Mouse (Mus musculus): ENCODE data around the gene Csrp3.

The Csrp3 gene

GRCm38 (mm10) chr7:48864671-48865458 is 17.0 kb upstream of the Csrp3 start:
- no peak for DNase-seq

DNA sequence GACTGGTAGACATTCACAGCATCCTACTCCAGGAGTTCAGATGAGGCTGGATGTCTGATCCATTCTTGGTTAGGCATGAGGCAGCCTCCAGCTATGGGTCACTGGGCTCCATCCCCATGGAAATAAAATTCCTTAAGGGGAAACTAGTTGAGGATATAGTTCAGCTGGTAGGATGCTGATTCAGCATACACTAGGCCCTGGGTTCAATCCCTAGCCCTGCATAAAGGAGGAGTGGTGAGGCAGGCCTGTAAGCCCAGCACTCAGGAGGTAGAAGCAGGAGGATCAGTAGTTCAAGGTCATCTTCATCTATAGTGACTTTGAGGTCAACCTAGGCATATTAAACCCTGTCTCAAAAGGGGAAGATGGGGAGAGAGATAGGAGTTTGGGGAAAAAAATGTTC is 16.4 kb upstream of the Csrp3 start:
- DNase-seq: no peak

GRCm38 (mm10) chr7:48861796-48862195 is 14.0 kb upstream of the Csrp3 start:
- no peak for DNase-seq

GRCm38 (mm10) chr7:48860948-48861347 is 13.1 kb upstream of the Csrp3 start:
- no peak for DNase-seq

- DNase-seq: no peak
Measured at GRCm38 (mm10) chr7:48859362-48859761, 11.5 kb upstream of the Csrp3 start.

GRCm38 (mm10) chr7:48858257-48858656 is 10.4 kb upstream of the Csrp3 start:
- DNase-seq: no peak

DNA sequence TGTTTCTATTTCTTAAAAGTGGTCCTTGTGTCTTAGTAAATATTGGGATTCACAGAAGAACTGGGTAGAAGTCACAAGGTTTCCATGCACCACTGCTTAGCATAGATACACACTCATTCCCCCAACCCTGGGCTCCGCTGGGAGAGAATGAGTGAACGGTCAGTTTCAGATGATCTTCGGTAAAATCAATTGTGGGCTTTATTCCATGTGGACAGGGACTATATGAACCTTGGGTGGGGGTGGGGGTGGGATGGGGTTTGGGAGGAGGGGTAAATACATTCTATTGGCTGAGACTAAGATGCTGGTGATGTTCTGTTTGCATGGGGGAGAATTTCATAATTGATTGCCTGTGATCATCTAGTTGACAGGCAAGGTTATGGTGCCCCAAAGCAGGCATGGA is 7.6 kb upstream of the Csrp3 start:
- DNase-seq: no peak

- no peak for DNase-seq
Measured at GRCm38 (mm10) chr7:48853496-48853895, 5.7 kb upstream of the Csrp3 start.

- DNase-seq: no peak
Measured at GRCm38 (mm10) chr7:48851529-48852104, 3.8 kb upstream of the Csrp3 start.

DNA sequence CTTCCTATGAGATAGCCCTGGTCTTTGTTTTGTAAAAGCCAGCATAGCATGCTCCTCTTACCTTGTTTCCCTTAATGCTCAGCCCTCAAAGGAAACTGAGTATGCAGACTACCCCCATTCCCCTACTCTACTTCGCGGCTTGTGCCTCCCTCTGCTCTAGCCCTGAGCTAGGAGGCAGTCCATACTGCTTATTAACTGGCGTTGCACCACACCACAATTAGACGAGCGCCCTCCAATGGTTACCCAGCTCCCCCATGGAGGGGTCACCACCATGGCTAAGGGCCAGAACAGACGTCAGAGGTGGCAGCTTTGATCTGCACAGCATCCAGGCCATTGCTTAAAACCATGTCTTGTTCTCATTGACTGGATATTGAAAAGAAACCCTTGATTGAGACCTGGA is 1.1 kb downstream of the Csrp3 start:
- DNase-seq: peak in 1 of 2 experiments; percentile 21

DNA sequence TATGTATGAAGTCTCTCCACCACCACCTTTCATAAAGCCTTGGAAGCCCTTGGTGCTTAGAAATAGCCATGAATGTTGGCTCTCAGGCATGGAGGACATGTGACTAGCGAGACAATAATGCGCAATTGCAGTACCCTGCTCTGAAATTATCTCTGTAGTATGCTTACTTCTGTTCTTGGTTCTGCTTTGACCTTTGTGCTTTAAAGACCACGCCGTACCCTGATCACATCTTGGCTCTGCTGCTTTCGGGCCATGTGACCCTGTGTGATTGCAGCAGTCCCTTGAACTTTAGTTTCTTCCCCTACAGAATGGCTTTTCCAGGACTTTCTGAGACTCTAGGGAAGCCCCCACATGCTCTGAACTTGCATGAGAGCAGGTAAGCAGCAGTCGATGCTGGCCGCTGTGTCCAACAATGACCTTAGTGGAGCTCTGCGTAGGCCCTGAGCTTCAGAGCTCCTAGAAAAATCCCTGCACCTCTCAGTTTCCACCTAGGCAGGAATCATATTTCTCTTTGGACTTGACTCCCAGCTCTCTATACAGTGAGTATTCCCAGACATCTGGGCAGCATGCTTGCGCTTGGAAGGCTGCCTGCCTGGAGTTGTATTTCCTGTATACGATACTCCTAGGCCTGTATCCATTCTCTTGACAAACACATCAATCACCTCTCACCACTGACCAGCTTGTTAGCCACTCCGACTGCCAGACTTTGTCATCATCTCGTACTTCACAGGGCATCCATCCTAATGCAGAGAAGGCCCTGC is 2.4 kb downstream of the Csrp3 start:
- DNase-seq: no peak

GRCm38 (mm10) chr7:48843541-48843940 is 4.3 kb downstream of the Csrp3 start:
- DNase-seq: no peak

DNA sequence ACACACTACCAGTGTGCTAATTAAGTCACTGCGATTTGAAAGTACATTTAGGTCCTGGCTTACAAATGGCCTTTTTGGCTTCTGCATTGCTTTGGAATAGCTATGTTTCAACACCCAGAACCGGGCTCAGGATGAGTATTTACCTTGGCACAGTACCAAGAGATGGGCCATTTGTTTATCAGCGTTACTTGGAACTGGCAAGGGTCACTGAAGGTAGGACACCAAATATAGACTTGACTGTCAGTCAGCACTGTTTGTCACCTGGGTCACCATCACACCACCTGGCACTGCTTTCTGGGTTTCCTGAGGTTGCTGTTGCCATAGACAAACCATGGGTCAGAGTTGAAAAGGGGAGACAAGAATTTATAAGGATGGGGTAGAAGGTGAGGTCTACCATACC is 5.5 kb downstream of the Csrp3 start:
- DNase-seq: peak in 1 of 2 experiments; percentile 34

DNA sequence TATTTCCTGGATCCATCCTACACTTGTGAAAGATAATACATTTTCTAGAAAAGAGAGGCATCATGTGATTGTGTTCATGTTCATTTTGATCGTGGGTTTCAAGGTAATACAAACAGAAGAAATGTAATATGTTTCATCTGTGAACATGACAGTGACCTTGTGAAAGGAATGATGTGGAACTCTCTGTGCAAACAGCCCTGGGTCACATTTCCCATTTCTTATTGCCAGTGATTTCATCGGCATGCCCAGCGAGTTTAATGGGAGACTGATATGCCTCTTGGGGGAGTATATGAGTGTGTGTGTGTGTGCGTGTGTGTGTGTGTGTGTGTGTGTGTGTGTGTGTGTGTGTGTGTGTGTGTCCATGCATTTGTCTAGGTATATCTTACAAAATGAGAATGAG is 6.3 kb downstream of the Csrp3 start:
- DNase-seq: no peak

DNA sequence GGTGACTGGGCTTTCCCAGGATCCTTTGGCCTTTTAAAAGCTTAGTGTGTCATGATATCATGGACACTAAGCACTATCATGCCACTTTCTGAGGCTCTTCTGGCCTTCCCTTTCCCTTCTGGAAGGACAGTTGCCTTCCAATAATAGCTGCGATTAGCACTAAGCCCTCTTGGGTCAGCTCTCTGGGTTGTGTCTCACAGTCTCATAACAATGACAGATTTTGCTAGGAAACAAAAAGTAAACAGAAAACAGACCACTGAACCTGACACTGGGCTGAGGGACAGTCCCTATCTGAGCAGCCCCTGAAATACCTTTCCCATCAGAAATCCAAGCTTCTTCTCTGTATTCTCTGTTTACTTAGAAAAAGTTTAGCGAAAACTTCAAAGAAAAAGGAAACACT is 7.3 kb downstream of the Csrp3 start:
- DNase-seq: no peak

- DNase-seq: no peak
Measured at GRCm38 (mm10) chr7:48838434-48838833, 9.4 kb downstream of the Csrp3 start.

DNA sequence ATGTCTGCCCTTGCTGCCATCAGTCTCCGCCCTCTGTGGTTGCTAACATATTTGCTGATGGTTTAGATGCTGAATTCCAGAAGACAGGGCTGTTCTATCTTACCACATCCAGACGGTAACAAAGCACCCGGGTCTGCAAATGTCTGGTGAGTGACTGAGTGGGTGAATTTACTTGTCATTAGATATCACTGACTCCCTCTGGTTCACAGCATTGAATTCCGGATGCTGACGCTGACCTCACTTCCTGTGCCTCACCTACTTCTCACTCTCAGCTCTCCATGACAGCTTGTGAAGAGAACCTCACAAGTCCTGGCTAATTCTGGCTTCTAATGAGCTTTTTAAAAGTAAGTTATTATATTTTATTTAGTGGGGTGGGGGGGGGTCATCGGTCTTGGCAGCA is 10.9 kb downstream of the Csrp3 start:
- no peak for DNase-seq

DNA sequence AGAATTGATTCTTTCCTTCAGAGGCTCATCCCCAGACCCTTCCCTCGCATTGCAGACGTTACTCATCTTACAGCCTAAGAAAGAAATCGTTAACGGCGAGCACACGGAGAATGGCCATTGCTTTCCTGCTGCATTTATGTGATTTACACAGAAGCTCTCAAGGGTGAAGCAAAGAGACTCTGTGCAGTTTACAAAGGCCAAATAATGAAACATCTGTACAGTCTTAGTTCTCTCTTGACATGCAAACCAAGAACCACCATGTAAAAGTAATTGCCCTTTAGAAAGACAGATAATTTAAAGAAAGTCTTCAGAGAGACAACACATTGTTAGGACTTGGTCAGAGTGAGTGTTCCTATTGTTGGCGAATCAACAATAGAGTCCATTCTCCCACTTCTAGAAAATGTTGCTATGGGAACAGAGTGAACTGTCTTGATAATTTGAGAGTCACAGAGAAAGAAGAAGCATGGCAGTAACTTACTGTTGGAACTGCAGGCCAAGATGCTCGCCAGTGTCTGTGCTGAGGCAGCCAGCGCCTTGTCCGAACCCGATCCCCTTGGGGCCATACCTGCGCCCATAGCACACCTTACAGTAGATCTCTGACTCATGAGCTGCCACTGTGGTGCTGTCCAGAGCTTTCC is 12.7 kb downstream of the Csrp3 start:
- no peak for DNase-seq

DNA sequence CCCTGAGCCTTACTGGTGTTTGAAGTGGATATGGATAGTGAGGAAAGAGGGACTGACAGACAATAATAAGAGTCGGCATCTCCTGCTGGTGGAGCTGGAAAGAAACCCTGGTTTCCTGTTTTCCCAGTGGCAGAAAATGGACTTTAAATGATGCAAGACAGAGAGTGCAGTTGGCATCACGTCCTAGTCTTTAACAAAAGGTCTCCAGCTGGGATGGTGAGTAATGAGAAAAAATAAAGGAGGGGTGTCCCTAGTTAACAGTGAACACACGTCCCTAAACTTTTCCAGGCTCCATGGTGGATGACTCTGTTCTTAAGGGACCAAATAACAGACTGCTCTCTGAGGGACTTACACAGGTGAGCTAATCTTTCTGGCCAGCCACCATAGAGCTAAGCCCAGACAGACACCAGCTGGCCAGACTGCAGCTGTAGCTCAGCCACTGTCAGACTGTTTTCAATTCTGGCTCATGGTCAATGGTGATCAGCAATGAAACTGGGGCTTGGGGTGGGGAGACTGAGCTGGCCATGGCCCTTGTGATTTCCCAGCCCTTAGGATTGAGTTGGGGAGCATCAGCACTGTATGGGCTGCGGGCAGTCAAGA is 13.4 kb downstream of the Csrp3 start:
- DNase-seq: no peak

DNA sequence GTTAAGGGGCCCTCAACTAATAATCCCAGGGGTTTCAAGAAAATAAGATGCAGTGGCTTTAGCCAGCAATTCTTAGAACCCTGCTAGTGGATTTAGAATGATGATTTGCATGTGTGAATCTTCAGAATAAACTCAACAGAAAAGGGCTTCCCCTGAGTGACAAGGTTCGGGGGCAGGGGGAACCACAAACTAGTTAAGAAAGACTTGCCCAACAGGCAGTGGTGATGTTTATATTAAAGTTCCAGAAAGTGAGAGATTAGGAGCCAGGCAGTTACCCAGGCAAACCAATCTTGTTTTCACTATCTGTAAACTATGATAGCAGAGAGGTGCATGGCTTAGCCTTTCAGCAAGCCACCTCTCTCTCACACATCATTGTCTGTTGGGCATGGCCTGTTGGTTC is 15.1 kb downstream of the Csrp3 start:
- DNase-seq: no peak

DNA sequence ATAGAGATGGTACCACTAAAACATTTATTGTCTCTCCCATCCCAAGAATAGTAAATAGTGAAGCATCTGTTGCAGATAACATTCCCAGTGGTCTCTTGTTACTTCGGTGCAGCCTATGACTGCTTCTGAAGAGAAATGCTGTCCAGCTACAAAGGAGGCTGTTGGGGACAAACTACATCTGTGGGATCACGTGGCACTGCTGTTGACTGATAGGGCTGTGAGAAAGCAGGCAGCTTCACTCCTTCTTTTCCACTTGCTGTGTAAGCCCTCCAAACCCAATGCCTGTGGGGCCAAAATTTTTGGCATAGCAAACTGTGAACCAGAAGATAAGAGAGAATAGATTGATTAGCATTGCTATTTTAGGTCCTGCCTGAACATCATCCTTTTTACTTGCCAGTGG is 17.4 kb downstream of the Csrp3 start:
- DNase-seq: no peak

- DNase-seq: no peak
Measured at GRCm38 (mm10) chr7:48829177-48829910, 18.5 kb downstream of the Csrp3 start.

All from cerebellum, postnatal 14 days (tissue).